Mouse (Mus musculus) cerebral cortex, adult 2 months (tissue): ENCODE data around the gene Muc5ac.

ENCODE experiments used
- WGBS: fragments of 180-500 bp; shearing (Covaris S2); methylation state at CpG from one replicate; pipeline ENCODE4 v1.1.7; 2018; 5-methylcytosine and 5-hydroxymethylcytosine counted together

Gene Muc5ac

DNA sequence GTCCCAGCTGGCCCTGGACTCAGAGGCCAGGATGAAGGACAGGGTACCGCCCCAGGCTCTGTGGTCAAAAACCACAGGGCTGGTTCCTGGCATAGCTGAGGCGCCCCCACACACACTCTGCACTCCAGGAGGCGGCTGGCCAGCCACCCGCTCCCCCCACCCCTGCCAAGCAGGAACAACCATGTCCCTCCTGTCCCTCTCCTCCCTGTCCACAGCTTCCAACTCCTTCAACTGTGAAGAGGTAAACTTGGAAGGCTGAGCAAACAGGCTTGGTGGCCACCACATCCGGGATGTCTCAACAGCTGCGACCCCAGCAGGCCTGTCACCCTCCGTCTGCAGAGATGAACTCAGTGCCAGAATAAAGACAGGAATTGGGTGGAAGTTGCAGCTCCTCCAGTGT lies 47.2 kb downstream of the Muc5ac start:
- WGBS, result 88% methylated on average over 7 of the region's 7 CpGs

DNA sequence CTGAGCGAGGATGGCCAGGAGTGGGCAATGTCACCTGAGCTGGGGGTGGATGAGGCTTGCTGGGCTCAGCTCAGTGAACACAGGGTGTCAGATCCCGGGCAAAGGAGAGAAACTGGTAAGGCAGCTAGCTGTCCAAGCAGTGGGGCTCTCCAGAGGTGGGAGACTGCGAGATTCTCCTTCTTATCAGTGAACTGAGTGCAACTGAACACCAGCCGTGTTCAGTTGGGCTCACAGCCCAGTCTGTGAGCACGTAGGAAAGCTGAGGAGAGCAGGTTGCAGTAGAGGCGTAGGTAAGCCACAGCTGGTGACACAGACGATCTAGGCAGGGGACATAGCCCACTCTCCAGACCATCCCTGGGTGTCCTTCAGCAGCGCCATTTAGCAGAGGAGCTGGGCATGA lies 47.7 kb downstream of the Muc5ac start:
- 82% methylated on average over 8 of the region's 8 CpGs for WGBS

DNA sequence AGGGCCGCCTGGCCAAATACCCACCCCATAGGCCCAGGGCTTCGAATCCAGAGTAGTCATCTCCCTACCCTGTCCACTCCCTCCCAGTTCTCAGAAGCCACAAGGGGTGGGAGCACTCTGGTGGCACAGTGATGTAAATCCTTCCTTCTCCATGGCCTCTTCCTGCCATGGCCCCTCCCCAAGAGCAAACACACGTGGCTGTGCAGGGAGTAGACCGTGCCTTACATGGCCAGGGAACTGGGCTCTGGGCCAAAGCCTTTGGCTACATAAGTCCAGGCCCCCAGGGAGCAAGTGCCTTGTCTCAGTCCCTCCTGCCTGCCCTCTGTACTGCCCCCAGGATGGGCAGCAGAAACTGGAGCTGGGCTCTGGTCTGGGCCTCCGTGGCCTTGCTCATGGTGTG lies 50.0 kb downstream of the Muc5ac start, which contains the start of gene Muc5b:
Muc5b (plus strand) TSS at position 292 of the 400 bp plus-strand sequence.
- WGBS, result 81% methylated on average over 5 of the region's 5 CpGs

DNA sequence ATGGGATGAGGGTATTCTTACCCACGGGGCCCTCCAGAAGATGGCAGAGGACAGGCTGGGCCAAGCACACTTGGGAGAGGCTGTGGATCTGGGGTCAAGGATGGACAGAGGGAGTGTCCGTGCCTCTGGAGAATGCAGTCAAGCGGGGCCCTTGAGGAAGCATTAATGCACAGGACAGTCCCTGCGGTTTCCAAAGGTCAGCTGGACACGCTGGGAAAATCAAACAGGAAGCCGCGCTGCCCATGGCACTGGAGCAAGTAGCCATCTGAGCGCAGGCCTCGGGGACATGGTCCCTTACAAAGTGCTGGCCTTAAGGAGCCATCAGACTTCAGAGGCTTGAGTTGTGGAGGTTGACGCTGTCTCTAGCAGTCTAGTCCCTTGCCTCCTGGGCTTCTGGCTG lies 51.6 kb downstream of the Muc5ac start:
- 92% methylated on average over 10 of the region's 10 CpGs for WGBS

DNA sequence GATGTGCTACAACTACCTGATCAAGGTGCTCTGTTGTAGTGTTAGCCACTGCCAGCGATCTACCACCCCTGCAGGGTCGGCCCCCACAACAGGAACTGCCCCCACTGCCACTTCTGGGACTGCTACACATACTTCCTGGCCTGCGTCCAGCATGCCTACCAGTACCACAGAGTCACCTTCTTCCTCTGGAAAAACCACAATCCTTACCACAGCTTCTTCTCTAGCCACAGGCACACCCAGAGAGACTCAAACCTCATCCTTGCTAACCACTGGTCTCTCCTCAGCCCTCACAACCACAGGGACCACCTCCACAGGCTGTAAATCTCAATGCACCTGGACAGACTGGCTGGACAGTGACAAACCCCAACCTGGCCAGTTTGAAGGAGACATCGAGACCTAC lies 72.3 kb downstream of the Muc5ac start:
- WGBS, result 84% methylated on average over 4 of the region's 4 CpGs
